Mouse (Mus musculus): ENCODE results near the gene Zbtb3. TPM values are rescaled to one million over a fixed set of nuclear protein-coding genes. Genes with fewer than 3 reads are reported as not detected.

Zbtb3 gene
- polyA plus RNA-seq, 1 experiment = 1.6 TPM

- DNase-seq = peak; percentile 90
- TF ChIP-seq POLR2A (IDR thresholded peaks at IDR 0.05; ENCODE audit: low read depth, low read length) (peak; percentile 23), CTCF (conservative IDR thresholded peaks at IDR 0.05; ENCODE audit: insufficient read depth, insufficient read length, low read depth, low read length) (no peak)
- no peaks in the 10 kb centered on the region for H3K27me3 ChIP-seq (replicated peaks; ENCODE audit: control insufficient read depth, insufficient read depth, low read length)
- H3K4me3 ChIP-seq (ENCODE audit: insufficient read depth, low read depth, low read length) = peak overlapping the region; percentile 95
- 20% methylated on average over 29 of the region's 29 CpGs for WGBS
- H3K27ac ChIP-seq (ENCODE audit: insufficient read depth, low read depth, low read length) = peak overlapping the region; percentile 71
- H3K4me1 ChIP-seq (ENCODE audit: control insufficient read depth, insufficient read depth, low read length) = peaks cover 20% of the 10 kb centered on the region
- H3K36me3 ChIP-seq (ENCODE audit: control insufficient read depth, insufficient read depth, low read length) = no peaks in the 10 kb centered on the region; the same call in 1 of the 2 replicates
These were observed 37.8 kb downstream of the Zbtb3 start for GRCm38 (mm10) chr19:8839908-8840791.

GRCm38 (mm10) chr19:8841012-8841411 is 38.7 kb downstream of the Zbtb3 start:
- 0 out of 2 replicates have a peak overlapping the region, but pooled peaks have one; percentile 71 for H3K27ac ChIP-seq (ENCODE audit: insufficient read depth, low read depth, low read length)
- H3K4me1 ChIP-seq (ENCODE audit: control insufficient read depth, insufficient read depth, low read length) = peaks cover 20% of the 10 kb centered on the region
- H3K27me3 ChIP-seq (replicated peaks; ENCODE audit: control insufficient read depth, insufficient read depth, low read length) = no peaks in the 10 kb centered on the region
- no peak for DNase-seq
- no peaks in the 10 kb centered on the region; the same call in 1 of the 2 replicates for H3K36me3 ChIP-seq (ENCODE audit: control insufficient read depth, insufficient read depth, low read length)
- WGBS = 81% methylated on average over 7 of the region's 7 CpGs
- TF ChIP-seq CTCF (conservative IDR thresholded peaks at IDR 0.05; ENCODE audit: insufficient read depth, insufficient read length, low read depth, low read length) (no peak), POLR2A (IDR thresholded peaks at IDR 0.05; ENCODE audit: low read depth, low read length) (no peak)
- H3K4me3 ChIP-seq (ENCODE audit: insufficient read depth, low read depth, low read length) = peak overlapping the region; percentile 95

DNA sequence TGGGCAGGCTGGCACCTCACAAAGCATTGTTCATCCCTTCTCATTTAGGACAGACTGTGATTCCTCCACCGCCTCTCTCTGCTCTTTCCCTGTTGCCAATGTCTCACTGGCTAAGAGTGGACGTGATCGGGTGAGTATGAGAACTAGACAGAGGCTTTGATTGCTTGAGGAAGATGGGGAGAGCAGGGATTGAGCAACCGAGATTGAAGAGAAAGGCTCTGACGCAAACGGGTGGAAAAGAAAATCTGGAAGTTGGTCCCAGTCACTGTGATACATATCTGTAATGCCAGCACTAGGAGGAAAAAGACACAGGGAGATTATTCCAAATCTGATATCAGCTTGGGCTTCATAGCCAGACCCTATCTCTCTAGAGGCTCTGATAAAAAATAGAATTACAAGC is 40.6 kb downstream of the Zbtb3 start:
- H3K4me1 ChIP-seq (ENCODE audit: control insufficient read depth, insufficient read depth, low read length) = peaks cover 20% of the 10 kb centered on the region
- H3K36me3 ChIP-seq (ENCODE audit: control insufficient read depth, insufficient read depth, low read length) = peaks cover 1% of the 10 kb centered on the region; the same call in 1 of the 2 replicates
- H3K4me3 ChIP-seq (ENCODE audit: insufficient read depth, low read depth, low read length) = no peak overlapping the region
- no peak for DNase-seq
- WGBS = 91% methylated on average over 6 of the region's 6 CpGs
- TF ChIP-seq POLR2A (IDR thresholded peaks at IDR 0.05; ENCODE audit: low read depth, low read length) (no peak), CTCF (conservative IDR thresholded peaks at IDR 0.05; ENCODE audit: insufficient read depth, insufficient read length, low read depth, low read length) (no peak)
- no peaks in the 10 kb centered on the region for H3K27me3 ChIP-seq (replicated peaks; ENCODE audit: control insufficient read depth, insufficient read depth, low read length)
- no peak overlapping the region for H3K27ac ChIP-seq (ENCODE audit: insufficient read depth, low read depth, low read length)

GRCm38 (mm10) chr19:8844371-8845129 is 42.2 kb downstream of the Zbtb3 start:
- WGBS = 62% methylated on average over 5 of the region's 5 CpGs

GRCm38 (mm10) chr19:8848356-8848755 is 46.0 kb downstream of the Zbtb3 start:
- H3K27me3 ChIP-seq (replicated peaks; ENCODE audit: control insufficient read depth, insufficient read depth, low read length) = no peaks in the 10 kb centered on the region
- H3K36me3 ChIP-seq (ENCODE audit: control insufficient read depth, insufficient read depth, low read length) = peaks cover 1% of the 10 kb centered on the region; the same call in 1 of the 2 replicates
- whole genome bisulfite sequencing = 53% methylated on average over 5 of the region's 5 CpGs
- no peak for TF ChIP-seq POLR2A (IDR thresholded peaks at IDR 0.05; ENCODE audit: low read depth, low read length)
- no peak for TF ChIP-seq CTCF (conservative IDR thresholded peaks at IDR 0.05; ENCODE audit: insufficient read depth, insufficient read length, low read depth, low read length)
- H3K4me3 ChIP-seq (ENCODE audit: insufficient read depth, low read depth, low read length) = no peak overlapping the region
- DNase-seq = no peak
- H3K4me1 ChIP-seq (ENCODE audit: control insufficient read depth, insufficient read depth, low read length) = no peaks in the 10 kb centered on the region
- H3K27ac ChIP-seq (ENCODE audit: insufficient read depth, low read depth, low read length) = no peak overlapping the region

More at GRCm38 (mm10) chr19:8844371-8845129, 42.2 kb downstream of the Zbtb3 start:
- peak; percentile 83 for DNase-seq
- Histone ChIP-seq H3K4me1 (ENCODE audit: control insufficient read depth, insufficient read depth, low read length) (peaks cover 15% of the 10 kb centered on the region), H3K36me3 (ENCODE audit: control insufficient read depth, insufficient read depth, low read length) (peaks cover 1% of the 10 kb centered on the region; the same call in 1 of the 2 replicates), H3K27me3 (replicated peaks; ENCODE audit: control insufficient read depth, insufficient read depth, low read length) (no peaks in the 10 kb centered on the region), H3K4me3 (ENCODE audit: insufficient read depth, low read depth, low read length) (no peak overlapping the region), H3K27ac (ENCODE audit: insufficient read depth, low read depth, low read length) (no peak overlapping the region)
- no peak for TF ChIP-seq POLR2A (IDR thresholded peaks at IDR 0.05; ENCODE audit: low read depth, low read length)
- peak; percentile 65 for TF ChIP-seq CTCF (conservative IDR thresholded peaks at IDR 0.05; ENCODE audit: insufficient read depth, insufficient read length, low read depth, low read length)

- no peaks in the 10 kb centered on the region for H3K27me3 ChIP-seq (replicated peaks; ENCODE audit: control insufficient read depth, insufficient read depth, low read length)
- peaks cover 1% of the 10 kb centered on the region; the same call in 1 of the 2 replicates for H3K36me3 ChIP-seq (ENCODE audit: control insufficient read depth, insufficient read depth, low read length)
- no peak for TF ChIP-seq POLR2A (IDR thresholded peaks at IDR 0.05; ENCODE audit: low read depth, low read length)
- no peak for TF ChIP-seq CTCF (conservative IDR thresholded peaks at IDR 0.05; ENCODE audit: insufficient read depth, insufficient read length, low read depth, low read length)
- DNase-seq = peak; percentile 30
- H3K4me1 ChIP-seq (ENCODE audit: control insufficient read depth, insufficient read depth, low read length) = no peaks in the 10 kb centered on the region
- no peak within 1 kb of the TSS for H3K27ac ChIP-seq (ENCODE audit: insufficient read depth, low read depth, low read length)
- 17% methylated on average over 7 of the region's 7 CpGs for WGBS
- H3K4me3 ChIP-seq (ENCODE audit: insufficient read depth, low read depth, low read length) = no peak within 1 kb of the TSS
These were observed 48.1 kb downstream of the Zbtb3 start, which contains the start of gene Lrrn4cl for GRCm38 (mm10) chr19:8850402-8850901. Gene Lrrn4cl, plus strand, starts transcription at chr19:8850768.

Data from kidney, adult 2 months (tissue).